Mouse (Mus musculus) olfactory bulb, adult 2 months (tissue): ENCODE measurements around the gene 3110082J24Rik. TPM values are rescaled to one million over a fixed set of nuclear protein-coding genes. Genes with fewer than 3 reads are reported as not detected.

Experiments used
- H3K27ac ChIP-seq: fragments of 200-500 bp; 2 replicates; pipeline ENCODE4 v1.5.1; 2012; ENCODE audit warnings: low read depth, low read length; ENCODE audit not compliant: insufficient read depth
- H3K4me1 ChIP-seq: fragments of 200-500 bp; 2 replicates; pipeline ENCODE4 v1.6.1; 2012; ENCODE audit warnings: low read length; ENCODE audit not compliant: control insufficient read depth, insufficient read depth
- H3K4me3 ChIP-seq: fragments of 200-500 bp; 2 replicates; pipeline ENCODE4 v1.5.1; 2012; ENCODE audit warnings: mild to moderate bottlenecking, low read depth, low read length, moderate library complexity; ENCODE audit not compliant: insufficient read depth
- CTCF ChIP-seq: fragments of 200-500 bp; IDR thresholded peaks from 2 replicates; pipeline ENCODE4 v1.5.1; 2012; ENCODE audit warnings: low read depth, mild to moderate bottlenecking, low read length, moderate library complexity; ENCODE audit not compliant: insufficient read depth
- POLR2A ChIP-seq: fragments of 200-500 bp; IDR thresholded peaks from 2 replicates; pipeline ENCODE4 v1.6.1; 2012; ENCODE audit warnings: mild to moderate bottlenecking, low read depth, low read length, moderate library complexity; ENCODE audit not compliant: insufficient read depth
- WGBS: fragments of 180-500 bp; shearing (Covaris S2); methylation state at CpG from one replicate; pipeline ENCODE4 v1.1.7; 2018; 5-methylcytosine and 5-hydroxymethylcytosine counted together
- polyA plus RNA-seq: library from polyadenylated mRNA; stranded (reverse); fragments of >200 nt; gene quantifications from 2 replicates; pipeline ENCODE4 v1.2.4, GENCODE M21; 2012; ENCODE audit warnings: low replicate concordance; ENCODE audit not compliant: missing spikeins, insufficient read depth, insufficient read length

The 3110082J24Rik gene
- polyA plus RNA-seq, 1 experiment = not detected

- H3K4me3 ChIP-seq = no peak overlapping the region
- WGBS = 54% methylated on average over 6 of the region's 6 CpGs
- TF ChIP-seq POLR2A (no peak), CTCF (no peak)
- H3K4me1 ChIP-seq = no peaks in the 10 kb centered on the region
- no peak overlapping the region for H3K27ac ChIP-seq
Observed at GRCm38 (mm10) chr5:30058216-30058731, 47.6 kb downstream of the 3110082J24Rik start.

Other genes with a start within 250 kb of the 3110082J24Rik start
- gene Il6, start 93.0 kb downstream of the 3110082J24Rik start, polyA plus RNA-seq = not detected in 2 replicates
- not detected in 2 replicates for gene Tyms, start 32.5 kb downstream of the 3110082J24Rik start, polyA plus RNA-seq
- gene Garem2, start 925 bp downstream of the 3110082J24Rik start, polyA plus RNA-seq = not detected in 2 replicates
- 248 TPM in 1 of 2 replicates, not detected in the other for gene Hadha, start 49.1 kb upstream of the 3110082J24Rik start, polyA plus RNA-seq
- gene Hadhb, start 49.2 kb upstream of the 3110082J24Rik start, polyA plus RNA-seq = not detected in 2 replicates
- not detected in 2 replicates for gene Adgrf3, start 99.6 kb upstream of the 3110082J24Rik start, polyA plus RNA-seq
- not detected in 2 replicates for gene Selenoi, start 126.5 kb upstream of the 3110082J24Rik start, polyA plus RNA-seq
- gene Drc1, start 175.3 kb upstream of the 3110082J24Rik start, polyA plus RNA-seq = not detected in 2 replicates